Mouse (Mus musculus) cerebellum, adult 9-11 months (tissue): ENCODE measurements around the gene Rpl9-ps6.
"Not testable (repeated sequence)": the region's sequence is repeated elsewhere in the genome, so short reads cannot be mapped to it uniquely, and the experiment has no call there.

Source experiments
- DNase-seq: peaks from one replicate; pipeline ENCODE4 v3.0.0; 2022

The Rpl9-ps6 gene

DNA sequence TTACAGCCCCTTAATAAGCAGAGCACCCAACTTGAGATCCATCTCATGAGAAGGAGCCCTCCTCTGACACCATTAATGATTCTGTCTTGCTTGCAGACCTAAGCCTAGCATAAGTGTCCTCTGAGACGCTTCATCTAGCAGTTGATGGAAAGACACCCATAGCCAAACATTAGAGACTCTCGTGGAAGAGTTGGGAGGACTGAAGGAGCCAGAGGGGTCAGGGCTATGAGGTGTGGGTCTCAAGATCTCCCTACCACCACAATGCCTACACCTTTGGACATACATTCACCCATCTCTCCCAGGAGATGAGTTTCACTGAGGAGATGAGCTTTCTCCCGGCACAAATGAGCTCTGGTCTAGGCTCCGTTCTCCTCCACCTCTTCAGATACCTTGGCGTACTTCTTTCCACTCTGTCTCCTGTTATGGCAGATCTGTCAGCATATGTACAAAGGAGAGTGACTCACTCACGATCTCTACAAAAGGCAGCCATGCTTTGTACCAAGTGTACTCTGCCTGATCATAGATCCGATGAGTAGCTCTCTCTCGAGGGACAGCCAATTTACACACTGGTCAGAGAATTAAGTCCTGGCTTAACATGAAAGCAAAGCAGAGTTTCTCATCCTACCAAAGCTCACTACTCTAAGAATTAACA, 14.5 kb upstream of the Rpl9-ps6 start:
- DNase-seq = no peak

DNA sequence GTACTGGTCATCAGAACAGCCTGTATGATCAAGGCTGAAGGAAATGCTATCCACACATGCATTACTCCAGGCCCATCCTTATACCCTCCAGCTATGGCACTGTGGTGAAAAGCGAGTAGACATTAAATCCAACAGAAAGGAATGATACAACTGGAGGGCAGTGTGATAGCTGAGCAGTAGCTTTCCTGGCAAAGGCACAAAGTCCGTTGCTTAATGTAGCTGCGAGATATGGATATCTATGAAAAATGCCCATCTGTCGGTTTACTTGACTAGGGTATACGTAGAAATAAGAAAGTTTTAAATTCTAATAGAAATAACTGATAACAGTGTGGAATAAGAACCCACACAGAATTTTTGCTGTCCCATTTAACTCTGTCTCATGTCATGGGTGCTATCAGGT, 13.9 kb upstream of the Rpl9-ps6 start:
- DNase-seq = no peak

- DNase-seq = no peak
Measured at GRCm38 (mm10) chr19:32476712-32477052, 10.3 kb upstream of the Rpl9-ps6 start.

GRCm38 (mm10) chr19:32476016-32476711, 9.8 kb upstream of the Rpl9-ps6 start:
- no peak for DNase-seq

DNA sequence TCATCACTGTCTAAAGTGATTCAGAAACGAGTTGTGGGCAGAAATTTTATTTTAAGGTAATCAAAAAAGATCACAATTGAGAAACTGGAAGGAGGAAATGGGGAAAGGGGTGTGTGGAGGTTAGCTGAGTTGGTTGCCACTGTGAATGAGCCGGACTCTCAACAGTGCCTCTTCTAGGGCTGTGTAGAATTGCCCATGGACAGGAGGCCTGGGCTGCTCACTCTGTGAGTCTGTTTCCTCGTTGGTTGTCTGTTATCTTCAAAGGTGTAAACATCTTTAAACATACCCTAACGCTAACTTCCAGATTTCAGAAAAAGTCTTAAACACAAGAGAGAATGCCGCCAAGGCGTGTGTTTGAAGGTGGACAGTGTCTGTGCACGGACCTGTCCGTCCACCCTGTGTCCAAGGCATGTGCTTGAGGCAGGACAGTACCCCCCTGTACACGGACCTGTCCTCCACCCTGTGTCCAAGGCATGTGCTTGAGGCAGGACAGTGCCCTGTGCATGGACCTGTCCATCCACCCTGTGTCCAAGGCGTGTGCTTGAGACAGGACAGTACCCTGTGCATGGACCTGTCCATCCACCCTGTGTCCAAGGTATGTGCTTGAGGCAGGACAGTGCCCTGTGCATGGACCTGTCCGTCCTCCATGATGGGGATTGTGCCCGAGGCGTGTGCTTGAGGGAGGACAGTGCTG, 4.3 kb upstream of the Rpl9-ps6 start:
- DNase-seq = no peak

DNA sequence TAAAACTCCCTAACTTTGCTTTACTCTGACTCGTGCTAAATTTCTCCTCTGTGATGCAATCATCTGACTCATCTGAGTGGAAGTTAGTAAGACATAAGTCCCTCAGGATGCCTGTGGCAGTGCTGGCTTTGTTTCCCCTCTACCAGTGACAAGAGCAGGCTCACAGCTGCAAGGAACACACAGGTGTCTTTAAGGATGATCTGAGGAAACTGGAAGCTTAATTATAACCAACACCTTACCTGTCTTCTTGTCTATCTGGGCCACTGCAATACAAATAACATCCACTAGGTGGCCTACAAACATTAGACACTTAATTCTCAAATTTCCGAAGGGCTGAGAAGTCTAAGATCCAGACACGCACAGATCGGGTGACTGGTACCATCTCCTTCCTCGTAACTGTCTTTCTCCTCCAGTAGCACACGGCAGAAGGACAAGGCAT, 3.7 kb upstream of the Rpl9-ps6 start:
- DNase-seq = peak; percentile 41

- DNase-seq = no peak
Measured at GRCm38 (mm10) chr19:32467325-32467724, 947 bp upstream of the Rpl9-ps6 start.

DNA sequence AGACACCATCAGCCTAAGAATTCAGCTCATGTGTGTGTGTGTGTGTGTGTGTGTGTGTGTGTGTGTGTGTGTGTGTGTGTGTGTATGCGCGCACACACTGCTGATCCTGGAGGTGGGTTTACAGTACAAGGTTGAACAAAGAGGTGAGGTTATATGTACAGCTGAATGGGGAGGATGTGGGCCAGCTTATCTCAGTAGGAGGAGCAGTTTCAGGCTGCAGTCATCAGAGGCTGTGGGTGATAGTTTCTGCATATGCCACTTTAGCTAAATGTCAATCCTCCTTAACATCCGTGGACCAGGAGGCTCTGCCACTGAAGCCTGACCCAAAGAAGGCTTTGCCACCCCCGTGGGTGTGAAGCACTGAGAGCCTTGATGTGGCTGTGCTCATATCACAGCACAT, 1.1 kb downstream of the Rpl9-ps6 start:
- no peak for DNase-seq

DNA sequence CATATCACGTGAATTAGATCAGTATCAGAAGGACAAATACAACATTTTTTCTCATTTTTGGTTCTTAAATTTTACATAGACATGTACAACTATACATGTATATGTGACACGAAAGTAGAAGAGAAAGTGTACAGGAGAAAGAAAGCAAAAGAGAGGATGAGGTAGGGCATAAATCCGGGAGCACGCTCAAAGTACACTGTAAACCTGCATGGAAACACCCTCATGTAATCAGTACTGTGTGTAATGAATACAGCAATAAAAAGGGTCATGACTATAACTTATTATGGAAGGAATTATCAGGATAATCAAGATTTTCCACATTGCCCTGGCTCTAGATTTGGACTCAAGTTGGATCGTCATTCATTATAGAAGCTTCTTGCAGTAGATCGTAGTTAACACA, 3.3 kb downstream of the Rpl9-ps6 start:
- no peak for DNase-seq

DNA sequence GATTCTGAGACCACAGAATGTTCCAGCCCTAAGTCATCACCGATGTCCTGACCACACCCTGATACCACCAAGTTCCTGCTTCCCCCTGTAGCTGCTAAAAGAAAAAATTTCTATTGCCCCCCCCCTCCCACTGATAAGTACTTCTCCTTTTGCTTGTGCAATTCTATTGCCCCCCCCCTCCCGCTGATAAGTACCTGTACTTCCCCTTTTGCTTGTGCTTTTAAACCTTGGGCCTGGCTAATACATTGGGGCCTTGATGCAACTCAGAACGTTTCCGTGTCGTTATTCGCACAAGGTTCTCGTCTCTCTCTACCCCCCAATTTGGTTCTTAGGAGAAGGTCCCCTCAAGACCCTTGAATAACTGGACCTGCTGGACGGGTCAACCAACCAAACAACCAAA, 8.7 kb downstream of the Rpl9-ps6 start:
- DNase-seq = not testable (repeated sequence)

- no peak for DNase-seq
Measured at GRCm38 (mm10) chr19:32456744-32457143, 9.6 kb downstream of the Rpl9-ps6 start.

GRCm38 (mm10) chr19:32452231-32452630, 14.1 kb downstream of the Rpl9-ps6 start:
- no peak for DNase-seq

DNA sequence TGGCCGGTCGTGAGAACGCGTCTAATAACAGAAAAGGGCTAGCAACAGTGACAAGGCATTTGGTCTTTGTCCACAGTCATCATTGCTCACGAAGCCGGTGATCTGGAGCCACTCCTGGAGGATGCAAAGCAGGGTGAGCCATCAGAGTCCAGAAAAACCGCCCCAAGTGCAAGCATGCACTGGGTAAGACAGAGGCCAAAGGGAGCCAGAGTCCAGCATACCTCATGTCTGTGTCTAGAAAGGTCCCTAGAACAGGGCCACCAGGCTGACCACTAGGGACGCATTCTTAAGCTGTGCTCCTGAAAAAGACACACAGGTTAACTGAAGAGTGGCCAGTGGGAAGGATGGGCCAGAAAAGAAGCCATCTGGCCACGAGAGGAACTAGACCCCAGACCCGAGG, 17.4 kb downstream of the Rpl9-ps6 start:
- DNase-seq = no peak

- peak; percentile 8 for DNase-seq
Measured at GRCm38 (mm10) chr19:32441568-32441967, 24.8 kb downstream of the Rpl9-ps6 start.

DNA sequence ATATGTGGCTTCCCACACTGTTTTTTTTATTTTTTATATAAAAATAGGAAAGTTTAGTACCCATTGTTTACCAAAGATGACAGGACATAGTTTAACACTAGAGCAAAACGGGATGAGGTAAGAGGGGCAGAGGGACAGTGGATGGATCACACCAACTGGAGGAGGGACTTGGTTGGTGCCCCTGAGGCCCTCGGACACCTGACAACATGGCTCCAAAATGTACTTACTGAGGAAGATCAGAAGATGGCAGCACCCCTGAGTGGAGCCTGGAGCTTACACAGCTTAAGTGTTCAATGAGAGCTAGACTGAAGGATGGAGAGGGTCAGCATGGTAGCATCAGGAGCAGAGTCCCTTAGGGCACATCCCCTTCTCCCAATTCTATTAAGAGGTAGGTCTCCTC, 27.0 kb downstream of the Rpl9-ps6 start:
- no peak for DNase-seq

- no peak for DNase-seq
Measured at GRCm38 (mm10) chr19:32425856-32426255, 40.5 kb downstream of the Rpl9-ps6 start.

- DNase-seq = no peak
Measured at GRCm38 (mm10) chr19:32424706-32425105, 41.7 kb downstream of the Rpl9-ps6 start.

- no peak for DNase-seq
Measured at GRCm38 (mm10) chr19:32419069-32419468, 47.3 kb downstream of the Rpl9-ps6 start.

- no peak for DNase-seq
Measured at GRCm38 (mm10) chr19:32416692-32417317, 49.6 kb downstream of the Rpl9-ps6 start.
